Mouse (Mus musculus) heart, adult 10 weeks (tissue): ENCODE results near the gene Snhg11. TPM values are rescaled to one million over a fixed set of nuclear protein-coding genes. Genes with fewer than 3 reads are reported as not detected.

Experiments
- polyA plus RNA-seq: library from polyadenylated mRNA; stranded (reverse); fragments of 350-450 nt; fragmentation: Illumina TruSeq; extraction: RNeasy Lipid Tissue Mini Kit (QIAGEN cat#74804); gene quantifications from one replicate; pipeline ENCODE4 v1.2.3, GENCODE M21; 2014; ENCODE audit warnings: low read depth, low replicate concordance

Gene Snhg11
- polyA plus RNA-seq: 0.50 TPM

GRCm38 (mm10) chr2:158375443-158376122 lies at the start of gene Snhg11:
Gene Snhg11 (plus strand): TSS chr2:158375638.

DNA sequence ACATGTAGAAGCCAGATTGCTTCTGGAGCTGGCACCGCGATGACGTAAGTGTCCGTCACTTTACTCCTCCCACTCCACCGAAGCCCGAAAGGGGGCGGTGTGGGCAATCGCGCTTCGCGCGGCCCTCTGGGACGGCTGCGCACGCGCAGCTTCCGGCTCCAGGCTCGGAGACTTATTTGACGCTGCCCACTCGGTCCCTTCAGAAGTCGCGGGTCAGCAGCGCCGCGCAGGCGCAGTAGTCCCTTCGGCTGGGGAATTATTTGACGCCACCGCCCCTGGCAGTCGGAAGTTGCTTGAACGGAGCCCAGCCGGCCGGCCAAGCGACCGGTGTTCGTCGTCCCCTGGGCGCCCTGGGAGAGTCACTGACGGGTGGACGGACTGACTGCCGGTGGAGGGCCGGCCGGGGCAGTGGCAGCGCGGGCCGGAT lies 34.2 kb downstream of the Snhg11 start, which contains the start of gene Ralgapb:
TSS of gene Ralgapb (plus strand) at position 254 of the 427 bp plus-strand sequence.

Other genes starting within 250 kb of the Snhg11 start
- gene Tgm2, start 229.2 kb upstream of the Snhg11 start, polyA plus RNA-seq: 162 TPM
- 5.9 TPM for gene D630003M21Rik, start 146.4 kb upstream of the Snhg11 start, polyA plus RNA-seq
- gene Bpi, start 117.5 kb upstream of the Snhg11 start, polyA plus RNA-seq: not detected
- 8.2 TPM for gene Lbp, start 69.1 kb upstream of the Snhg11 start, polyA plus RNA-seq
- 20.0 TPM for gene Ralgapb, start 34.2 kb downstream of the Snhg11 start, polyA plus RNA-seq
- gene Adig, start 127.0 kb downstream of the Snhg11 start, polyA plus RNA-seq: 6.1 TPM
- gene Arhgap40, start 137.2 kb downstream of the Snhg11 start, polyA plus RNA-seq: not detected
- not detected for gene Slc32a1, start 235.1 kb downstream of the Snhg11 start, polyA plus RNA-seq
- gene Actr5, start 249.2 kb downstream of the Snhg11 start, polyA plus RNA-seq: 9.4 TPM